Mouse (Mus musculus): ENCODE results near the gene Fcor.

DNA sequence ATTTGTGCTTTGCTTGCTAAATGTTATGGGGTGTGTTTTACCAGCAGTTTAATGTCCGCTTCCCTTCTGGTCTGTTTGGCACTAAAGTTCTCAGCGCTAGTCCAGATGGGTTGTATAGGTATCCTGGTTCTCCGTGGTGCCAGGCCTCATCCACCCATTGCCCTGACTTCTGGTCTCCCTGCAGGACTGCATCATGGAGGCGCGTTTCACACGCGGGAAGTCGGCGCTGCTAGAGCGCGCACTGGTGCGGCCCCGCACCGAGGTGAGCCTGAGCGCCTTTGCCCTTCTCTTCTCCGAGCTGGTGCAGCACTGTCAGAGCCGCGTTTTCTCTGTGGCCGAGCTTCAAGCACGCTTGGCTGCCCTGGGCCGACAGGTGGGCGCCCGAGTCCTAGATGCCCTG lies 6.7 kb upstream of the Fcor start:
- TF ChIP-seq GATA1 (IDR thresholded peaks at IDR 0.05; ENCODE audit: low read length) (no peak), TAL1 (IDR thresholded peaks at IDR 0.05; ENCODE audit: low read length) (no peak)

Data from erythroblast, embryonic 14.5 days (primary cell).